Mouse (Mus musculus) liver, embryonic 14.5 days (tissue): ENCODE measurements around the gene Nrp2.

Experiments
- CTCF ChIP-seq: IDR thresholded peaks from 2 replicates; pipeline ENCODE4 v1.5.1; 2016; ENCODE audit warnings: antibody characterized with exemption, low read depth, control low read depth
- EP300 ChIP-seq: IDR thresholded peaks from 2 replicates; pipeline ENCODE4 v1.6.1; 2016; ENCODE audit warnings: antibody characterized with exemption, low read depth

- TF ChIP-seq CTCF (no peak), EP300 (no peak)
Measured at GRCm38 (mm10) chr1:62705517-62705981, 2.5 kb downstream of the Nrp2 start.
